Mouse (Mus musculus) layer of hippocampus, postnatal 25 days (tissue): Measurements from ENCODE around the gene 2410015M20Rik. TPM values are rescaled to one million over a fixed set of nuclear protein-coding genes. Genes with fewer than 3 reads are reported as not detected.

ENCODE experiments used
- DNase-seq, 2 experiments: peaks; one replicate each; pipeline ENCODE4 v3.0.0; 2022; ENCODE audit warnings: mixed read lengths in 2 of 2, low spot score in 1 of 2; ENCODE audit errors: extremely low spot score in 1 of 2
- total RNA-seq, 2 experiments: library from RNA; stranded (reverse); gene quantifications; 2 replicates each; pipeline ENCODE4 v1.2.3; 2021

Gene 2410015M20Rik
- total RNA-seq, 2 experiments from 2014 or later = 138 to 163 TPM

DNA sequence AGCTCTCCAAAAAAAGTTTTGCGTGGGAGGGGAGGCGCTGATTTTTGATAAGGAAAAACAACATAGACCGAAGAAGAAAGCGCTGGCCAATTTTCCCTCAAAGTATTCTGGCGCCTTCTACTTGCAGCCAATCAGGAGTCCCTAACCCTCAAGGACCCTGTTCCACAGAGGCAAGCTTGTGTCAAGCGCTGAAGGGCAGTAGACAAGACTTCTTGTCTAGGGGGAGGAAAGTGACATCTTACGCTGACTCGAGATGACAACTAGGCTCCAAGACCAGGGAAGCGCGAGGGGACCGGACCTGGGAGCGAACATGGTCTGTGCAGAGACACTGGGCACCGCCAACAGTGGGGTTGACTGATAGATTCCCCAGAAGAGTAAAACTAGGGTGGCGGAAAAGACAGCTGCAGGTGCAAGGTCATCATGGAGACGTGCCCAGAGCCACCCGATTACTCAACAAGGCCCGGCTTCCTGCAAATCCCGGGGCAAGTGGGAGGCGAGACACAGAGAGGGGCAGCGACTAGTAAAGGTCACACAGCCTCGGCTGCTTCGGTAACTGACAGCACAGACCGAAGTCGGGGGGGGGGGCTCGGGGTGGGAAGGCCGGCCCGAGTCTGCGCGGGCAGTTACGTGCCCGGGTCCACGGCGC is 25.8 kb downstream of the 2410015M20Rik start:
- DNase-seq = peak in 1 of 2 experiments; percentile 25

DNA sequence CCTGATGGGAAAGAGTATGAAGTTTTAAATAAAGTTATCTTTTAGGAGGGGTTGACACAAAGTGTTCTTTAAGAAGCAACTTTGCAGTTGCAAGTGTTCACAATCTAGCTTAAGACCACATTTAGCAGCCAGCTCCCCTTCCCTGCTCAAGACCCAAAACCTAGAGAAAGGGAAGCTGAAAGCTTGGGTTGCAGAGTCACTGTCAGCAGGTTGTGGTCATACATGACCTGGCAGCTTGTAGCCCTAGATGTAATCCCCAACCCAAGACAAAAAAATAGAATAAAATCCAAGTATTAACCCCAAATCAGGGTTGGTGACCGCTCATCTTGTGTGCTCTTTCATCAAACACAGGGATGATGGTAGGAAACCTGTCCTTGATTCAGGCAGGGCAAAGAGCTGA is 26.5 kb downstream of the 2410015M20Rik start:
- DNase-seq = no peak

DNA sequence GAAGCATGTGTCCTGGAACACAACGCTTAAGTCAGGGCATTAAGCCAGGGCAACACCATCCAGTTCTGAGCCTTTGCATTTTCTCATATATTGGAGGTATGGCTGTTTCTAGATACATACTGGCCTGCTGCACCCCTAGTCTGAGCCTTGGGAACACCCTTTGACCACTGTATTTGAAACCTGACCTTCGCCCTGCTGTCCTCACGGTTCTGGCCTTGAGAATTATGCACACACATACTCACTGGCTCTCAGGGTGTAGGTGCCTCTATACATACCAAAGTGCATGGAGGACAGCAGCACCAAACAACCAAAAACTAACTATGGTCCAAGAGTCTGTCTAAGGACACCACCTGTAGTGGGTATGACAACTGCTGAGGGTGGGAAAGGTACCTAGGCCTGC is 36.6 kb downstream of the 2410015M20Rik start:
- no peak for DNase-seq

DNA sequence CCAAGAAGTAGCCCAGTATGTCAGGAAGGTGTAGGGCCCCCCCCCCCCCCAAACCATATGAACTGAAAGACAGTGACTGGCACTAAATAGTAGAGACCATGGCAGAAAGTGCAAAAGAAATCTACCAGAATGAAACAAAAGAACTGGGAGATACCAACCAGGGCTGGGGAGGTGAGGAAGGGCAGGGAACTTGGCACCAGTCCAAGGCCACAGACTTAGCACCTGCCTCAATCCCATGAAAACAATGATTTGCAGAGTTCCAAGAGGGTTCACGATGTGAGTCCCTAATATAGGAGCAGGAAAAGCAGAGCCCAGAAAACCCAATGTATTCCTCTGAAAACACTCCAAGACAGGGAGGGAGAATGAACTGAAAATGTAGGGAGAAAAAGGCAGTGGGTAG is 37.4 kb downstream of the 2410015M20Rik start:
- no peak for DNase-seq

DNA sequence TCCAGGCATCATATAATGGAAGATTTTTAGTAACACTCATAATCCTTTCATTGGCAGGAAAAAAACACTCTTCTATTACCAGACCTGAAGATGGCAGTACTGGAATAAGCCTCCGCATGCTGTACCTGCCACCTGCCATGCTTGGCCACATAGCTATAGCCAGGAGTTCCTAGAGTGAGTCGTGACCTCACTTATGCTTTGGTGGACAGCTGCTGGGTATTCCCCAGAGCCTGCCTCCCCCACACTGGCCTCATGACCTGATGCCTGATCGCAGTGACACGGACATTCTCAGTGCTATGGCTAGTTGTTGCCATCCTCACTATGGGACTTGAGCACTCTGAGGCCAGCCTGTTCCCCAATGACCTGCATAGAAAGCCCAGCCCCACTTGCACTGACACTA is 39.3 kb downstream of the 2410015M20Rik start:
- no peak for DNase-seq

DNA sequence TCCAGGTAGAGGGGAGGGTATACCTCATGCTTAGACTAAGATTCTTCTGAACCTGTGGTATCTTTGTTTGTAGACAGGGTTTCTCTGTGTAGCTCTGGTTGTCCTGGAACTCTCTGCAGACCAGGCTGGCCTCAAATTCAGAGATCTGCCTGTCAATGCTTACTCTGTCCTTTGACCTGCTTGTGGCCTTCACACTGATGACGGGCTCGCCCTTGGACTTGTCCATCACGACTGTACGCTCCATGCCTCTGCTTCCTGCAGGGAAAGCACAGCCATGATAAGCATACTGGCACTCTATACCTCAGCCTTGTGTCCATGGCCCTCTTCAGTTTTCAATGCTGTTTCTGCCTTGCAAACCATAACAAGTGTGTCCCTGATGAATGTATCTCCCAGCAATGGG is 42.2 kb downstream of the 2410015M20Rik start:
- DNase-seq = no peak

DNA sequence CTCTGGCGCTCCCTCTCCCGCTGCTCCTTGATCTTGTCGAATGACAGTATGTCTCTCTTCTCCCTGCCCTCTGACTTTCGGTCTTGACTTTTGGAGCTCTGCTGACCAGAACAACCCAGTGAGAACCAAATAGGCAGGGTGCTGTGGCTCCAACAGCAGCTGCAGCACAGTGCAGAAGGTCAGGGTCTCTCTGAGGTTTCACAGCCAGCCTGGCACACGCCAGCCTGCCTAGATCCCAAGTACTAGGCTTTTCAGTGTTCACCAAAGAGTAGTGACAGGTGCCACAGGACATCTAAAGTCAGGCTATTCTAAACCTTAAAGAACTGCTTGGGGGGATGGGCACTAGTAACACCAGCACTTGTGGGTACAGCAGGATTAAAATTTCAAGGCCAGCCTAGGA is 42.7 kb downstream of the 2410015M20Rik start:
- DNase-seq = no peak

DNA sequence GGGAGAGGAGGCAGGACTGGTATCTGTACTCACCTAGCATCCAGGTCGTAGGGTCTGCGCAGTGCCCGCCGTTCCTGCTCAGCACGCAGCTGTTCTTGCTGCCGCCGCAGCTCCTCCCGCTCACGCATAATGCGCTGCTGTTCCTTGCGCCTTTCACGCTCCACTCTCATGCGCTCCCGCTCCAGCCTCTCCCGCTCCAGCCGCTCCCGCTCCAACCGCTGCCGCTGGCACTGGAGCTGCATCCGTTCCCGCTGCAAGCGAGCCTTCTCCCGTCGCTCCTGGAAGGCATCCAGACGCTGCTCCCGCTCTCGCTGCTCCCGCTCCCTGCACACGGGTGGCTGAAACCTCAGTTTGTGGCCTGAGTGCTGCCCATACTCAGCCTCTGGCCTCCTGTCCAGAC is 43.3 kb downstream of the 2410015M20Rik start:
- DNase-seq = no peak

DNA sequence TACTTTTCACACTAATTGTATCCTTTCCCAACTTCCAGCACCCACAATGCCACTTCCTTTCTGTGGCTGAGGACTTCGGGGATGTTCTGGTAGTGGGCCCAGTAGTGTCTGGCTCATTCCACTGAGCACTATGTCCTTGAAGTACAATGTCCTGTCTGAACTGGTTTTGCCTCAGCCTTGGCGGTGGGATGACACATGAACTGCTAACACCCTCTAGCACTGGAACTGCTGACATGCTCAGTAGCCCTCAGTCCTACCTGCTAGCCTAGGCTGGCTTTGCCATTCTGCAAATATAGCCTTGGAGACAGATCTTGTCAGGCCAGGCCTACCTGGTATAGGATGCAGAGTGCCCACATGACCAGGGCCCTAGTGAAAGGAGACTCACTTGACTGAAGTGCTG is 47.7 kb downstream of the 2410015M20Rik start:
- DNase-seq = no peak

DNA sequence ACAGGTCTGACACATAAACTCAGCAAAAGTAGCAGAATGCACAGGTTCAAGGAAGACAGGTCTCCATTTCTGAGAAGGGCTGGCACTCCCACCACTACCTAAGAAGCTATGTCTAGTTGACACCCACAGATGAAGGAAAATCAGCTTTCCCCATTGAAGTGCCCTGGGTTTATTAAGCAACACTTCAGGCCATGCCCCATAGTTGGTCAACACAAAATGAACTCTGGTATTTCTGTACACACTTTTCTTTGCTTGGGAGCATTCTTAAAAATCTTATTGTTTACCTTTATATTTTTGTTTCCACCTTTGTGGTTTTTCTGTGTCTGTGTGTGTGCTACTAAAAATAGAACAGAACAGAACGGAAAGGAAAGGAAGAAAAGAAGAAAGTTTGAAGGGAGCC is 49.4 kb downstream of the 2410015M20Rik start:
- no peak for DNase-seq

DNA sequence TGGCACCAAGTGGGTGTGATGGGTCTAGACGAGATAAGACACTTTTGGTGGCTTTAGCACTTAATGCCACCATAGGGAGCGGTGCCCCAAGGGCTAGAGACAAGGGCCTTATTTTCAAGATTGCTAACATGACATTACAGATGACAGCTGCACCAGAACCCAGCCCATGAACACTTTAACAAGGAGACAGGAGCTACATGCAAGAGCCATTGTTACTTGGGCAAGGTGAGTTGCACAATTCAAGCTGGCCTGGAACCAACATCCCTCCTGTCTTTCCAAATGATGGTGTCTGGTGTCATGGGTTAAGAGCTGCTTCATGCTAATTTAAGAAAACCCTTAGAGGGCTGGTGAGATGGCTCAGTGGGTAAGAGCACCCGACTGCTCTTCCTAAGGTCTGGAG is 50.2 kb downstream of the 2410015M20Rik start:
- no peak for DNase-seq

DNA sequence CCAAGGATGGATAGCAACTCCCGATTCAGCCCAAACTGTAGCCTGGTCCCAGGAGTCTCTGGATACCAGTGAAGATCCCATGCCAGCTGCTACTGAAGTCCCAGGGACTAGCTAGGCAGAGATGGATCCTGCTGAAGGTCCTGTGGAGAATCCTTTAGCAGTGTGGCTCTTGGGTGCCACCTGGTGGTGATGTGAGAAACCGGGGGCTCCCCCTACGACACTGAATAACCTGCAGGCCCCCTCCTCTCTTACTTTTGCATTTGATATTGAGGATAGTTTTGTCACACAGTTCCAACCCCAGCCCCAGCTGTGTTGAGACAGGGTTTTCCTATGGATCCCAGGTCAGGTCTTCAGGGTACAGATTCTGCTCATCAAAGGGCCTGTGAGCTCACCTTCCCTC is 51.1 kb downstream of the 2410015M20Rik start:
- peak; percentile 56 to 80 for DNase-seq

Other genes with a start within 250 kb of the 2410015M20Rik start
- gene Ptprs, start 133.3 kb downstream of the 2410015M20Rik start, total RNA-seq = 100 to 1,000 TPM; 658 to 741 TPM
- gene Znrf4, start 97.3 kb downstream of the 2410015M20Rik start, total RNA-seq = not detected
- 1 to 10 TPM; 1.9 to 3.4 TPM for gene Gm20219, start 55.4 kb downstream of the 2410015M20Rik start, total RNA-seq
- 100 to 1,000 TPM in 1 of 2 experiments, 10 to 100 TPM in 1; 87.9 to 144 TPM for gene Safb2, start 25.2 kb downstream of the 2410015M20Rik start, total RNA-seq
- gene Safb, start 24.9 kb downstream of the 2410015M20Rik start, total RNA-seq = 100 to 1,000 TPM; 148 to 163 TPM
- gene Rpl36, start 3.6 kb upstream of the 2410015M20Rik start, total RNA-seq = 100 to 1,000 TPM; 341 to 404 TPM
- 10 to 100 TPM; 62.1 to 62.5 TPM for gene Lonp1, start 17.1 kb upstream of the 2410015M20Rik start, total RNA-seq
- gene Catsperd, start 18.4 kb upstream of the 2410015M20Rik start, total RNA-seq = under 1 TPM; 0.44 to 0.85 TPM
- 10 to 100 TPM; 85.2 to 91.0 TPM for gene Ranbp3, start 63.5 kb upstream of the 2410015M20Rik start, total RNA-seq
- 100 to 1,000 TPM; 242 to 258 TPM for gene Ndufa11, start 108.0 kb upstream of the 2410015M20Rik start, total RNA-seq
- 10 to 100 TPM; 11.5 to 14.4 TPM for gene Vmac, start 108.3 kb upstream of the 2410015M20Rik start, total RNA-seq
- 1 to 10 TPM; 2.7 to 3.6 TPM for gene Nrtn, start 147.8 kb upstream of the 2410015M20Rik start, total RNA-seq
- 10 to 100 TPM; 61.1 to 73.0 TPM for gene Dus3l, start 155.0 kb upstream of the 2410015M20Rik start, total RNA-seq
- 1 to 10 TPM in 1 of 2 experiments, under 1 TPM in 1; 0.89 to 1.6 TPM for gene Prr22, start 160.5 kb upstream of the 2410015M20Rik start, total RNA-seq
- gene Rfx2, start 221.2 kb upstream of the 2410015M20Rik start, total RNA-seq = 1 to 10 TPM; 3.8 to 4.4 TPM